Mouse (Mus musculus) MEL (cell line): Measurements from ENCODE around the gene Fam53b. TPM values are rescaled to one million over a fixed set of nuclear protein-coding genes. Genes with fewer than 3 reads are reported as not detected.

Experiments used
- DNase-seq: peaks from one replicate; pipeline ENCODE4 v3.0.0; 2011; ENCODE audit warnings: low read depth, low spot score
- H3K27ac ChIP-seq: 2 replicates; pipeline ENCODE4 v1.5.1; 2012; ENCODE audit warnings: low read depth, mild to moderate bottlenecking, control low read depth, low read length, moderate library complexity; ENCODE audit not compliant: control insufficient read depth
- H3K27me3 ChIP-seq, 2 experiments: fragments of 150-350 bp in 1 of 2; sonication (generic) in 1 of 2; 2 replicates each; pipeline ENCODE4 v1.6.1; 2012; ENCODE audit warnings: low read length in 2 of 2, mild to moderate bottlenecking in 2 of 2, improper control_type of control experiment in 1 of 2, moderate library complexity in 1 of 2; ENCODE audit not compliant: insufficient read depth in 2 of 2, control insufficient read depth in 1 of 2
- H3K36me3 ChIP-seq, 2 experiments: 2 replicates each; pipeline ENCODE4 v1.6.1; 2012 to 2014; ENCODE audit warnings: low read length in 2 of 2, improper control_type of control experiment in 1 of 2, inconsistent platforms in 1 of 2, mild to moderate bottlenecking in 1 of 2; ENCODE audit not compliant: insufficient read depth in 2 of 2, control insufficient read depth in 1 of 2
- H3K4me1 ChIP-seq, 2 experiments: fragments of 150-350 bp in 1 of 2; sonication (generic) in 1 of 2; 2 replicates each; pipeline ENCODE4 v1.6.1; 2012; ENCODE audit warnings: low read length in 2 of 2, improper control_type of control experiment in 1 of 2, mild to moderate bottlenecking in 1 of 2; ENCODE audit not compliant: insufficient read depth in 2 of 2, control insufficient read depth in 1 of 2
- H3K4me3 ChIP-seq, 2 experiments: fragments of 150-350 bp in 1 of 2; sonication (generic) in 1 of 2; 2 replicates each; pipeline ENCODE4 v1.5.1; 2012; ENCODE audit warnings: low read depth in 2 of 2, low read length in 2 of 2, mild to moderate bottlenecking in 2 of 2, moderate library complexity in 2 of 2, control low read depth in 1 of 2, improper control_type of control experiment in 1 of 2; ENCODE audit not compliant: control insufficient read depth in 1 of 2, insufficient read depth in 1 of 2
- H3K79me2 ChIP-seq: 2 replicates; pipeline ENCODE4 v1.6.1; 2012; ENCODE audit warnings: mild to moderate bottlenecking, low read length, moderate library complexity; ENCODE audit not compliant: control insufficient read depth, poor library complexity, insufficient read depth
- H3K9ac ChIP-seq: 2 replicates; pipeline ENCODE4 v1.6.1; 2012; ENCODE audit warnings: low read depth, mild to moderate bottlenecking, control low read depth, low read length, moderate library complexity; ENCODE audit not compliant: control insufficient read depth, poor library complexity, severe bottlenecking
- H3K9me3 ChIP-seq: fragments of 150-350 bp; sonication (generic); replicated peaks from 2 replicates; pipeline ENCODE4 v1.6.1; 2012; ENCODE audit warnings: mild to moderate bottlenecking, low read length, improper control_type of control experiment, moderate library complexity; ENCODE audit not compliant: insufficient read depth
- BHLHE40 ChIP-seq: IDR thresholded peaks from 2 replicates; pipeline ENCODE4 v1.6.1; 2012; ENCODE audit warnings: low read depth, mild to moderate bottlenecking, inconsistent platforms, low read length, improper control_type of control experiment, borderline replicate concordance
- CHD2 ChIP-seq: IDR thresholded peaks from 2 replicates; pipeline ENCODE4 v1.6.1; 2011; ENCODE audit warnings: low read length, improper control_type of control experiment
- CTCF ChIP-seq, 3 experiments: IDR thresholded peaks in 2 of 3; conservative IDR thresholded peaks in 1 of 3; 2 replicates each; pipeline ENCODE4 v1.5.1; 2011 to 2012; ENCODE audit warnings: low read length in 3 of 3, low read depth in 2 of 3, mild to moderate bottlenecking in 2 of 3, improper control_type of control experiment in 1 of 3, inconsistent platforms in 1 of 3, mixed read lengths in 1 of 3, moderate library complexity in 1 of 3; ENCODE audit not compliant: control insufficient read depth in 1 of 3, insufficient read depth in 1 of 3, poor library complexity in 1 of 3, severe bottlenecking in 1 of 3
- E2F4 ChIP-seq: IDR thresholded peaks from 2 replicates; pipeline ENCODE4 v1.6.1; 2011; ENCODE audit warnings: low read depth, low read length, improper control_type of control experiment, borderline replicate concordance
- ELF1 ChIP-seq: IDR thresholded peaks from 2 replicates; pipeline ENCODE4 v1.6.1; 2014; ENCODE audit warnings: low read depth, mild to moderate bottlenecking, inconsistent platforms, low read length, improper control_type of control experiment, moderate library complexity
- GABPA ChIP-seq: IDR thresholded peaks from 2 replicates; pipeline ENCODE4 v1.6.1; 2012; ENCODE audit warnings: low read depth, mild to moderate bottlenecking, inconsistent platforms, low read length, improper control_type of control experiment, moderate library complexity
- GATA1 ChIP-seq: IDR thresholded peaks from 2 replicates; pipeline ENCODE4 v1.6.1; 2011; ENCODE audit warnings: low read depth, low read length, improper control_type of control experiment
- HCFC1 ChIP-seq: IDR thresholded peaks from 2 replicates; pipeline ENCODE4 v1.6.1; 2012; ENCODE audit warnings: low read depth, mild to moderate bottlenecking, inconsistent platforms, low read length, improper control_type of control experiment, moderate library complexity
- JUND ChIP-seq: IDR thresholded peaks from 2 replicates; pipeline ENCODE4 v1.6.1; 2011; ENCODE audit warnings: low read depth, mild to moderate bottlenecking, improper control_type of control experiment, low read length
- KAT2A ChIP-seq: conservative IDR thresholded peaks from 2 replicates; pipeline ENCODE4 v1.6.1; 2012; ENCODE audit warnings: low read depth, low read length, improper control_type of control experiment, inconsistent platforms
- MAX ChIP-seq: IDR thresholded peaks from 2 replicates; pipeline ENCODE4 v1.6.1; 2011; ENCODE audit warnings: low read length, improper control_type of control experiment
- MAZ ChIP-seq: IDR thresholded peaks from 2 replicates; pipeline ENCODE4 v1.6.1; 2012; ENCODE audit warnings: low read depth, mild to moderate bottlenecking, inconsistent platforms, low read length, improper control_type of control experiment
- MYC ChIP-seq: IDR thresholded peaks from 2 replicates; pipeline ENCODE4 v1.6.1; 2011; ENCODE audit warnings: low read depth, mild to moderate bottlenecking, low read length, improper control_type of control experiment, moderate library complexity
- NELFE ChIP-seq: IDR thresholded peaks from 2 replicates; pipeline ENCODE4 v1.6.1; 2011; ENCODE audit warnings: low read depth, low read length, improper control_type of control experiment
- POLR2A ChIP-seq, 2 experiments: IDR thresholded peaks; 2 replicates each; pipeline ENCODE4 v1.6.1; 2011 to 2012; ENCODE audit warnings: low read length in 2 of 2, mild to moderate bottlenecking in 2 of 2, control low read depth in 1 of 2, improper control_type of control experiment in 1 of 2, low read depth in 1 of 2, moderate library complexity in 1 of 2; ENCODE audit not compliant: control insufficient read depth in 1 of 2, insufficient read depth in 1 of 2, poor library complexity in 1 of 2
- POLR2AphosphoS2 ChIP-seq: IDR thresholded peaks from 2 replicates; pipeline ENCODE4 v1.6.1; 2011; ENCODE audit warnings: low read length, improper control_type of control experiment
- POLR2AphosphoS5 ChIP-seq: IDR thresholded peaks from 2 replicates; pipeline ENCODE4 v1.6.1; 2012; ENCODE audit warnings: low read depth, borderline replicate concordance, mild to moderate bottlenecking, inconsistent platforms, low read length, moderate library complexity, mixed read lengths
- RAD21 ChIP-seq: IDR thresholded peaks from 2 replicates; pipeline ENCODE4 v1.6.1; 2011; ENCODE audit warnings: mild to moderate bottlenecking, low read depth, low read length, improper control_type of control experiment
- RCOR1 ChIP-seq: IDR thresholded peaks from 2 replicates; pipeline ENCODE4 v1.6.1; 2012; ENCODE audit warnings: low read depth, mild to moderate bottlenecking, inconsistent platforms, low read length, improper control_type of control experiment
- SIN3A ChIP-seq: IDR thresholded peaks from 2 replicates; pipeline ENCODE4 v1.6.1; 2012; ENCODE audit warnings: low read length, improper control_type of control experiment, inconsistent platforms
- TCF12 ChIP-seq: IDR thresholded peaks from 2 replicates; pipeline ENCODE4 v1.6.1; 2014; ENCODE audit warnings: low read depth, mild to moderate bottlenecking, inconsistent platforms, low read length, improper control_type of control experiment, moderate library complexity
- UBTF ChIP-seq: IDR thresholded peaks from 2 replicates; pipeline ENCODE4 v1.6.1; 2012; ENCODE audit warnings: low read depth, mild to moderate bottlenecking, inconsistent platforms, low read length, improper control_type of control experiment, moderate library complexity, borderline replicate concordance; ENCODE audit not compliant: insufficient read depth
- ZMIZ1 ChIP-seq: IDR thresholded peaks from 2 replicates; pipeline ENCODE4 v1.6.1; 2012; ENCODE audit warnings: low read depth, mild to moderate bottlenecking, inconsistent platforms, low read length, improper control_type of control experiment, moderate library complexity
- ZNF384 ChIP-seq: IDR thresholded peaks from 2 replicates; pipeline ENCODE4 v1.6.1; 2012; ENCODE audit warnings: low read depth, mild to moderate bottlenecking, inconsistent platforms, low read length, improper control_type of control experiment
- polyA plus RNA-seq, 2 experiments: library from polyadenylated mRNA; stranded (reverse) in 1 of 2; unstranded in 1 of 2; fragments of >175 nt in 1 of 2; fragments of >200 nt in 1 of 2; gene quantifications; 2 replicates each; pipeline versions ENCODE4 v1.2.1 to v1.2.4; 2012; ENCODE audit warnings: low replicate concordance in 2 of 2, low read depth in 1 of 2; ENCODE audit not compliant: insufficient read length in 2 of 2, insufficient read depth in 1 of 2, missing spikeins in 1 of 2
- total RNA-seq: library from RNA; depleted of rRNA; stranded (reverse); fragments of 300-350 nt; gene quantifications from 2 replicates; pipeline ENCODE4 v1.2.3, GENCODE M21; 2012

Gene Fam53b
- total and polyA plus RNA-seq, 3 experiments = 7.9 to 15.4 TPM; not detected in 1

DNA sequence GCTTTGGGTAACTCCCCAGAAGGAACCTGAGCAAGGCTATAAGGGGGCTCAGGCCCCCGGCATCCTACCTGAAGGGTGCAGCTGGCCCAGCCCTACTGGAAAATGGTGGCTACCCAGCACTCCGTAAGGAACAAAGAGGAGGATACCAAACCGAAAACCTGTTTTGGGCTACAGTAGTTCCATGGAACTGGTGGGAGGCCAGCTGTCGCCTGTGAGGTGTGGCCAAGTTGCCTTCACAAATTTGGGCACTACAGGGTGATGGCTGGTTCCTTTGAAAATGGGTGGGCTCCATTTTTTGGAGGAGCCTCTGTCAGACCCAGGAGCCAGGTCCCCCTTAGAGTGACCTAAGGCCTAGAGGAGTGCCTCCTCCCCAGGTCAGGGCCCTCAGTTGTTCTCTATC lies 98.4 kb downstream of the Fam53b start:
- Histone ChIP-seq H3K36me3 (peaks cover 0 to 5% of the 10 kb centered on the region in 2 experiments; a peak in 2 of 4 replicates), H3K9ac (no peak overlapping the region), H3K27ac (no peak overlapping the region), H3K4me3 (no peak overlapping the region), H3K4me1 (no peaks in the 10 kb centered on the region; a peak in 1 of 4 replicates)
- DNase-seq = no peak
- TF ChIP-seq ZMIZ1 (no peak), E2F4 (no peak), ELF1 (no peak), MAZ (no peak), UBTF (no peak), HCFC1 (no peak), NELFE (no peak), SIN3A (no peak), RAD21 (no peak), JUND (no peak), BHLHE40 (no peak), POLR2AphosphoS2 (no peak), MAX (no peak), ZNF384 (no peak), CHD2 (no peak), POLR2AphosphoS5 (no peak), CTCF (IDR thresholded peaks at IDR 0.05 in 2 of 3, conservative IDR thresholded peaks at IDR 0.05 in 1 of 3; ENCODE audit: control insufficient read depth in 1 of 3, insufficient read depth in 1 of 3, low read depth in 2 of 3, low read length in 3 of 3, poor library complexity in 1 of 3, severe bottlenecking in 1 of 3) (no peak), GATA1 (no peak), RCOR1 (no peak)
- TF ChIP-seq, all 39 proteins: peak for 0
- Histone ChIP-seq H3K9me3 (no peaks in the 10 kb centered on the region), H3K79me2 (no peaks in the 10 kb centered on the region), H3K27me3 (no peaks in the 10 kb centered on the region)

DNA sequence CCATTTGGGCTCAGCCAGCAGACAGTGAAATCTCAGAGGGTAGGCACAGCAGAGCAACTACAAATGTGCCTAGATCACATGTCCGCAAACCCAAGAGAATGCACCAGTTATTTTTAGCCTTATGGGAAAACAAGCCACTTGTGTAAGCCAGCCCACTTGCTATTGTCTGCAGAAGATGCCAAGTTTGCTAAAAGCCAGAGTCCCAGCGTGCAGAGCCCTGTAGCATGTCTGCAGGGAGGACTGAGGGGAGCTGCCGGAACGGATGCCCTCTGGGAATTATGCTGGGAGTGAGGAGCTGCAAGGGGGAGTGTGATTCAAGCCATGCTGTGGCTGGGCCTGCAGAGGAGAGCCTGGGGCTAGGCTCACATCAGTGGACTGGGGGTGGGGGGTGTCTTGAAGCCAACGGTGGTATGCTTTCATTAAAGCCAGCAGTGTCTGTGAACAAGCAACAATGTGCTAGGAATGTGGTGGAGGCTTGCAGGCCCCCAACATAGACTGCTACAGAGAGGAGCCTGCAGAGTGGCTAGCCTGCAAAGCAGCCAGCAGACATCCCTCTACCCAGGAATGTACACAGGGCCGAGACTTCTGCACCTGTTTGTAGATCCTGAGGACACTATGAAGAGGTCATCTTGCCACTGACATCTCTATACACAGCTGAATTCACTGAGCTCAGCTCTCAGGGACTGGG lies 99.3 kb downstream of the Fam53b start:
- DNase-seq = no peak
- no peak for TF ChIP-seq KAT2A
- TF ChIP-seq JUND = no peak
- TF ChIP-seq POLR2A (IDR thresholded peaks at IDR 0.05; ENCODE audit: control insufficient read depth in 1 of 2, insufficient read depth in 1 of 2, low read depth in 1 of 2, low read length in 2 of 2, poor library complexity in 1 of 2) = no peak
- TF ChIP-seq SIN3A = no peak
- no peak for TF ChIP-seq POLR2AphosphoS2
- TF ChIP-seq GABPA = no peak
- TF ChIP-seq UBTF = no peak
- no peak for TF ChIP-seq MYC
- TF ChIP-seq HCFC1 = no peak
- TF ChIP-seq ZMIZ1 = no peak
- no peak for TF ChIP-seq TCF12
- Histone ChIP-seq H3K79me2 (no peaks in the 10 kb centered on the region), H3K9me3 (no peaks in the 10 kb centered on the region), H3K4me3 (no peak overlapping the region), H3K27me3 (no peaks in the 10 kb centered on the region), H3K27ac (no peak overlapping the region), H3K4me1 (no peaks in the 10 kb centered on the region; a peak in 1 of 4 replicates), H3K36me3 (peaks cover 0 to 5% of the 10 kb centered on the region in 2 experiments; a peak in 2 of 4 replicates), H3K9ac (no peak overlapping the region)
